Mouse (Mus musculus): ENCODE results near the gene Btbd3.

Gene Btbd3

GRCm38 (mm10) chr2:138256411-138256810 lies at the start of gene Btbd3:
Gene Btbd3 (plus strand): TSS chr2:138256565.
- peak; percentile 66 for DNase-seq

- DNase-seq, result no peak
Measured at GRCm38 (mm10) chr2:138215561-138215960, 40.8 kb upstream of the Btbd3 start.

- no peak for DNase-seq
Measured at GRCm38 (mm10) chr2:138220269-138220668, 36.1 kb upstream of the Btbd3 start.

GRCm38 (mm10) chr2:138232247-138232646 lies 24.1 kb upstream of the Btbd3 start:
- no peak for DNase-seq

- no peak for DNase-seq
Measured at GRCm38 (mm10) chr2:138236149-138236548, 20.2 kb upstream of the Btbd3 start.

GRCm38 (mm10) chr2:138242452-138242851 lies 13.9 kb upstream of the Btbd3 start:
- no peak for DNase-seq

- DNase-seq, result no peak
Measured at GRCm38 (mm10) chr2:138245631-138246289, 10.6 kb upstream of the Btbd3 start.

GRCm38 (mm10) chr2:138247986-138248385 lies 8.4 kb upstream of the Btbd3 start:
- no peak for DNase-seq

GRCm38 (mm10) chr2:138256851-138257471 lies 596 bp downstream of the Btbd3 start:
- peak; percentile 61 for DNase-seq

- DNase-seq, result peak; percentile 74
Measured at GRCm38 (mm10) chr2:138257692-138258315, 1.4 kb downstream of the Btbd3 start.

- no peak for DNase-seq
Measured at GRCm38 (mm10) chr2:138261140-138261539, 4.8 kb downstream of the Btbd3 start.

- DNase-seq, result no peak
Measured at GRCm38 (mm10) chr2:138262885-138263284, 6.5 kb downstream of the Btbd3 start.

GRCm38 (mm10) chr2:138265356-138266005 lies 9.1 kb downstream of the Btbd3 start:
- DNase-seq, result peak; percentile 68

- no peak for DNase-seq
Measured at GRCm38 (mm10) chr2:138266679-138267078, 10.3 kb downstream of the Btbd3 start.

GRCm38 (mm10) chr2:138267852-138268513 lies 11.6 kb downstream of the Btbd3 start:
- DNase-seq, result peak; percentile 17

GRCm38 (mm10) chr2:138269330-138269729 lies 13.0 kb downstream of the Btbd3 start:
- no peak for DNase-seq

- no peak for DNase-seq
Measured at GRCm38 (mm10) chr2:138273404-138274073, 17.2 kb downstream of the Btbd3 start.

GRCm38 (mm10) chr2:138274086-138274485 lies 17.7 kb downstream of the Btbd3 start:
- DNase-seq, result no peak

GRCm38 (mm10) chr2:138277842-138278691 lies 21.7 kb downstream of the Btbd3 start:
- DNase-seq, result no peak

- no peak for DNase-seq
Measured at GRCm38 (mm10) chr2:138278853-138279640, 22.7 kb downstream of the Btbd3 start.

GRCm38 (mm10) chr2:138279641-138280040 lies 23.3 kb downstream of the Btbd3 start:
- DNase-seq, result no peak
